Mouse (Mus musculus) embryonic facial prominence, embryonic 12.5 days (tissue): ENCODE measurements around the gene Ptprn. TPM values are rescaled to one million over a fixed set of nuclear protein-coding genes. Genes with fewer than 3 reads are reported as not detected.
"Not testable (repeated sequence)": the region's sequence is repeated elsewhere in the genome, so short reads cannot be mapped to it uniquely, and the experiment has no call there.

Experiments
- ATAC-seq: fragments of 200-750 bp; cut with Nextera tagmentation; 2 replicates; pipeline ENCODE4 v1.8.0; 2017; ENCODE audit not compliant: insufficient number of reproducible peaks, insufficient read depth, low FRiP score, low TSS enrichment
- H3K27ac ChIP-seq: fragments of 300-500 bp; sonication (generic); 2 replicates; pipeline ENCODE4 v1.5.1; 2016; ENCODE audit warnings: mild to moderate bottlenecking
- H3K27me3 ChIP-seq: fragments of 300-500 bp; sonication (generic); 2 replicates; pipeline ENCODE4 v1.6.1; 2016; ENCODE audit warnings: mild to moderate bottlenecking, moderate library complexity
- H3K36me3 ChIP-seq: fragments of 300-500 bp; sonication (generic); 2 replicates; pipeline ENCODE4 v1.6.1; 2016; ENCODE audit warnings: mild to moderate bottlenecking
- H3K4me1 ChIP-seq: fragments of 300-500 bp; sonication (generic); 2 replicates; pipeline ENCODE4 v1.6.1; 2016
- H3K4me2 ChIP-seq: fragments of 300-500 bp; sonication (generic); replicated peaks from 2 replicates; pipeline ENCODE4 v1.6.1; 2016; ENCODE audit warnings: mild to moderate bottlenecking, moderate library complexity
- H3K4me3 ChIP-seq: fragments of 300-500 bp; sonication (generic); 2 replicates; pipeline ENCODE4 v1.5.1; 2016; ENCODE audit warnings: mild to moderate bottlenecking
- H3K9ac ChIP-seq: fragments of 300-500 bp; sonication (generic); 2 replicates; pipeline ENCODE4 v1.6.1; 2016; ENCODE audit warnings: mild to moderate bottlenecking, moderate library complexity
- H3K9me3 ChIP-seq: fragments of 300-500 bp; sonication (generic); 2 replicates; pipeline ENCODE4 v1.6.1; 2016; ENCODE audit warnings: mild to moderate bottlenecking, moderate library complexity
- WGBS: fragments of 180-500 bp; shearing (Covaris S2); methylation state at CpG from one replicate; pipeline ENCODE4 v1.1.7; 2016; 5-methylcytosine and 5-hydroxymethylcytosine counted together
- polyA plus RNA-seq: library from polyadenylated mRNA; unstranded; fragments of >200 nt; fragmentation: Nextera tagmentation; extraction: Ambion mirVana; gene quantifications from 2 replicates; pipeline ENCODE4 v1.2.1, GENCODE M21; 2016

The Ptprn gene
- polyA plus RNA-seq, 1 experiment from 2014 or later: 2.0 TPM

DNA sequence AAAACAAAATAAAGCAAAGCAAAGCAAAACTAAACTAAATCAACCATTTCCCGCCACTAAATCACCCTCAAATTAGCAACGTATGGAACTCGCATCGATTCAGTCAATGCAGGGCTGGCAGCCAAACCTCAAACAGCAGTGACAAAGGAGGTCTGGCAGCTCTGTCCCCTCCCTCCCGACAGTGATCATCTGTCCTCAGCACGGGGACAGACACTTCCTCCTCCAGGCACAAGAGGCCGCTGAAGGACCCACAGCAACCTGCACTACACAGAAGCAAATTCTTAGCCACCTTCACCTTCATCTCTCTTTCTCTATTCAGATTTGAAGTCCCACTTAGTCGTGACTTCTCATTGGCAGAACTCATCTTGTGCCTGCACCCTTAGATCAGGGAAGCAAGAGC lies 29.7 kb downstream of the Ptprn start:
- no peak for ATAC-seq
- Histone ChIP-seq H3K36me3 (0 out of 2 replicates have a peak, but pooled peaks cover 1% of the 10 kb centered on the region), H3K9me3 (no peaks in the 10 kb centered on the region), H3K4me2 (no peak overlapping the region), H3K4me1 (peaks cover 10% of the 10 kb centered on the region; the same call in 1 of the 2 replicates), H3K27me3 (no peaks in the 10 kb centered on the region), H3K9ac (no peak overlapping the region), H3K27ac (no peak overlapping the region), H3K4me3 (no peak overlapping the region)
- WGBS: under 1% methylated on average over 8 of the region's 8 CpGs

DNA sequence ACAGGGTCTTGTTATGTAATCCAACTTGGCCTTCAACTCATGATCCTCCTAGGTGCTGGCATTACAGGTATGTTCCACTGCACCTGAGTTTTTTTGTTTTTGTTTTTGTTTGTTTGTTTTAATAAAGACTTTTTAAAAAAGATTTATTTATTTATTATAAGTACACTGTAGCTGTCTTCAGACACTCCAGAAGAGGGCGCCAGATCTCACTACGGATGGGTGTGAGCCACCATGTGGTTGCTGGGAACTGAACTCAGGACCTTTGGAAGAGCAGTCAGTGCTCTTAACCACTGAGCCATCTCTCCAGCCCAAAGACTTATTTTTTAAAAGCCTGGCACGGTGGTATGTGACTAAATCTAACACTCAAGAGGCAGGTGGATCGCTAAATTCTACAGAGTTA lies 31.8 kb downstream of the Ptprn start:
- not testable (repeated sequence) for H3K4me2 ChIP-seq, H3K27me3 ChIP-seq, H3K9ac ChIP-seq, H3K36me3 ChIP-seq, H3K27ac ChIP-seq, H3K4me3 ChIP-seq, H3K4me1 ChIP-seq, ATAC-seq, H3K9me3 ChIP-seq
- 60% methylated on average over 4 of the region's 4 CpGs for WGBS

DNA sequence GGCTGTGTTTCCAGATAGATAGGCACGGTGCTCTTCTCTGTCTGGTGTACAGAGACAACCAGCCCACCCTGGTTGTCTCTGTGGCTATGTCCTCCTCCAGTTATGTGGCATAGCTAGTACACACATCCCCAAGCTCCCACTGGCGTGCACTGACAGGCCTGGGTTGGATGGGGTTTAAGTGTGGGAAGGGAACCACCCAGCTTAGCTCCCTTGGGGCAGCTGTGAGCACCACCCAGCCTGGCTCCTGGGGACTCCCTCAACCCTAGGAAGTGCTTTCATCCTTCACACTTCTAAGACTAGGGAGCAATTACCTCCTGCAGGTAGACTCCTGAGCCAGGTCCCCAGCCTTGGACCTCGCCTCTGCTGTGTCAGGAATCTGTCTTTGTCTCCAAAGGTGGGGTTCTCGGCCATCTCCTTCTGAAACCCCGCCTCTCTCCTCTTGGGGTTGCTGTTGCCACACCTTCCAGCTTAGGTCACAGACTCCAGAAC lies 32.6 kb downstream of the Ptprn start, which contains the start of gene A630095N17Rik:
Gene A630095N17Rik, minus strand, starts transcription at position 439 of the 489 bp plus-strand sequence.
- Histone ChIP-seq H3K9ac (no peak within 1 kb of the TSS), H3K36me3 (no peaks in the 10 kb centered on the region), H3K4me1 (peaks cover 4% of the 10 kb centered on the region; the same call in 1 of the 2 replicates), H3K4me2 (no peak within 1 kb of the TSS), H3K27me3 (0 out of 2 replicates have a peak, but pooled peaks cover under 1% of the 10 kb centered on the region), H3K9me3 (no peaks in the 10 kb centered on the region), H3K4me3 (no peak within 1 kb of the TSS), H3K27ac (no peak within 1 kb of the TSS)
- ATAC-seq: no peak
- WGBS: 64% methylated on average over 5 of the region's 5 CpGs

DNA sequence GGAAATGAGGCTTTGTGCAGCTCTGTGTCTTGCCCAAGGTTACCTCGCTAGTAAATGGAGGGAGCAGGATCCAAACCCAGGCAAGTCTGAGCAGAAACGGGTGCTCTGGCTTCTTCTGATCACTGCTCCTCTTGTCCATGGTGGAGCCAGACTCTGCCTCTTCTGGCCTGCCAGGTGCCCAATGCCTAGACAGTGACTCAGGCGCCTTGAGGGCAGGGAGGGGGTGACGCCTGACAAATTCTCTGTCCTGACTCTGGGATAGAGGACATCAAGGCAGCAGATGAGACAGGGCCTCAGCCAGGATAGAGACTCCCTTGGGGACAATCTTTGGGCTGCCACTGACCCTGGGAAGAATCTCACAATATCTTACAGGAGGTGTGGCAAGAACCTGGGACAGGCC lies 33.1 kb downstream of the Ptprn start:
- Histone ChIP-seq H3K27me3 (0 out of 2 replicates have a peak, but pooled peaks cover 2% of the 10 kb centered on the region), H3K36me3 (no peaks in the 10 kb centered on the region), H3K4me3 (no peak overlapping the region), H3K27ac (no peak overlapping the region), H3K9me3 (no peaks in the 10 kb centered on the region), H3K4me1 (peaks cover 4% of the 10 kb centered on the region; the same call in 1 of the 2 replicates), H3K4me2 (no peak overlapping the region), H3K9ac (no peak overlapping the region)
- ATAC-seq: no peak
- 78% methylated on average over 4 of the region's 4 CpGs for WGBS

DNA sequence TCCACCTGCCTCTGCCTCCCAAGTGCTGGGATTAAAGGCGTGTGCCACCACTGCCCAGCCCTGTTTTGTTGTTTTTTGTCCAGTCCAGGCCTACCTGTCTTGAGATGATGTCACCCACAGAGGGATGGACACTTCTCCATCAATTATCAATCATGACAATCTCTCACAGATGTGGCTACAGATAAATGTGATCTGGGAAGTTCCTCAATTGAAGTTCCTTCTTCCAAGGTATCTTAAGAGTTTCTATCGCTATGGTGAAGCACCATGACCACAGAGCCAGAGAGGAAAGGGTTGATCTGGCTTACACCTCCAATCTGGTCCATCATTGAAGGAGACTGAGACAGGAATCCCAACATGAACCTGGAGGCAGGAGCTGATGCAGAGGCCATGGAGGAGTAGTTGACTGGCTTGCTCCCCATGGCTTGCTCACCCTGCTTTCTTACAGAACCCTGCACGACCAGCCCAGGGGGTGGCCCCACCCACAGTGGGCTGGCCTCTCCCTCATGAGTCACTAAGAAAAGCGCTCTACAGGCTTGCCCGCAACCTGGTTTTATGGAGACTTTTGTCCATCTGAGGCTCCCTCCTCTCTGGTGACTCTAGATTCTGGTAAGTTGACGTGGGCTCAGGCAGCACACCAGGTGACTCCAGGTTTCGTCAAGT lies 33.8 kb downstream of the Ptprn start:
- H3K4me2 ChIP-seq: no peak overlapping the region
- 0 out of 2 replicates have a peak, but pooled peaks cover 2% of the 10 kb centered on the region for H3K27me3 ChIP-seq
- WGBS: 72% methylated on average over 7 of the region's 7 CpGs
- no peaks in the 10 kb centered on the region for H3K4me1 ChIP-seq
- H3K9ac ChIP-seq: no peak overlapping the region
- no peak overlapping the region for H3K27ac ChIP-seq
- H3K9me3 ChIP-seq: no peaks in the 10 kb centered on the region
- H3K36me3 ChIP-seq: no peaks in the 10 kb centered on the region
- ATAC-seq: no peak
- H3K4me3 ChIP-seq: no peak overlapping the region

DNA sequence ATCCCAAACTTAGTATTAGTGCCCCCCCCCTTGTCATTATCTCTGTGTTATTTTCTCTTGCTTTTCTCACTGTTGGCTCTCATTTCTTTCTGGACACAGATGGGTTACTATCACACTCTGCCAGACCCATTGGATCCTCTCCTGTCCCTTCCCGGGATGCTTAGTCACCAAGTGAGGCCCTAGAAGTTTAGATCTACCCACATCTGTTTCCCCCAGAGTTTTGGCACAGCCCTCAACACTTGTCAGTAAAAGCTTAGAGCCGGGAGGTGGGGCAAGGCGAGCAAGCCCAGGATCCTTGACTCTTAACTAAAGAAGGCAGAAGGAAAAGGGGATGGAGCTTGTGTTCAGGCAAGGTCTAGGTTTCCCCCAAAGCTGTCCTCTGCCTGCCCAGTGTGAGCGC lies 35.1 kb downstream of the Ptprn start:
- no peak for ATAC-seq
- Histone ChIP-seq H3K36me3 (no peaks in the 10 kb centered on the region), H3K27me3 (0 out of 2 replicates have a peak, but pooled peaks cover 2% of the 10 kb centered on the region), H3K27ac (no peak overlapping the region), H3K4me2 (no peak overlapping the region), H3K4me3 (no peak overlapping the region), H3K4me1 (no peaks in the 10 kb centered on the region), H3K9ac (no peak overlapping the region), H3K9me3 (no peaks in the 10 kb centered on the region)
- WGBS: 71% methylated on average over 4 of the region's 4 CpGs

DNA sequence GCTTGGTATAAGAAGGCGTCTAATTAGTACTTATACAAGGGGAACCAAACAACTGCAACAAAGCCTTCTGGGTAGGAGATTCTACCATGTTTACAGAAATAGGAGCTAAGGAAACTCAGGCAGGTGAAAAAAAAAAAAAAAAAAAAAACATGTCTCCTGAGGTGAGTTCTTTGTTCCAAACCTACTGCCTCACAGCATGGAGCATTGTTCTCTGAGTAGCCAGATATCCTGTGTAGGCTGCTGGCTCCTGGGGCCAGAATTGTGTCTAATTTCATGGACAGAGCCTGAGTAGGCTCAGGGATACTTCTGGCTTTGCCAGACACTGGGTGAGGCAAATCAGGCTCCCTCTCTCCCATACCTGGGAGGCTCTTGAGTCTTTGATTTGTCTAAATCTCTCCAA lies 36.6 kb downstream of the Ptprn start:
- Histone ChIP-seq H3K4me1 (no peaks in the 10 kb centered on the region), H3K27ac (no peak overlapping the region), H3K9me3 (no peaks in the 10 kb centered on the region), H3K36me3 (no peaks in the 10 kb centered on the region), H3K4me3 (no peak overlapping the region), H3K4me2 (no peak overlapping the region), H3K27me3 (0 out of 2 replicates have a peak, but pooled peaks cover 2% of the 10 kb centered on the region), H3K9ac (no peak overlapping the region)
- 79% methylated on average over 1 of the region's 1 CpGs for WGBS
- no peak for ATAC-seq

DNA sequence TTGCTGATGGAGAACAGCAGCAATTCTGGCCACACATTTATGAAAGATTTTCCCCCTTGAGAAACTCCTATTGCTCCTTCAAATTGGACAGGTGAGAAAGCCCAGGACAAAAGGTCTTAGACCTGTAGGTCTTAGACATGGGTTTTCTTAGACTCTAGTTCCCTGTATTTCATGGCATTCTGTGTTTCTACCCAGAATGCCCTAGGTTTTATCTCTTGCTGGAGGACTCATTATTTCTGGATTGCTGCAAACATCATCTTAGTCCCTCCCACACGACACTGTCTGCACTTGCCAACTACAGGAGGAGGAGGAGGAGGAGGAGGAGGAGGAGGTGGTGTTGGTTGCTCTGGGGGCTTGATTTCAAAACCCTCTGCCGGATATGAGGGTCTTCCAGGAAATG lies 38.2 kb downstream of the Ptprn start:
- no peak overlapping the region for H3K9ac ChIP-seq
- no peaks in the 10 kb centered on the region for H3K36me3 ChIP-seq
- H3K4me3 ChIP-seq: no peak overlapping the region
- no peaks in the 10 kb centered on the region for H3K4me1 ChIP-seq
- H3K9me3 ChIP-seq: no peaks in the 10 kb centered on the region
- no peak for ATAC-seq
- WGBS: 62% methylated on average over 2 of the region's 2 CpGs
- H3K4me2 ChIP-seq: no peak overlapping the region
- H3K27ac ChIP-seq: no peak overlapping the region
- peaks cover 14% of the 10 kb centered on the region for H3K27me3 ChIP-seq

- 77% methylated on average over 3 of the region's 3 CpGs for WGBS
- Histone ChIP-seq H3K9ac (no peak overlapping the region), H3K27ac (no peak overlapping the region), H3K27me3 (peaks cover 21% of the 10 kb centered on the region), H3K9me3 (no peaks in the 10 kb centered on the region), H3K4me1 (no peaks in the 10 kb centered on the region), H3K36me3 (no peaks in the 10 kb centered on the region), H3K4me3 (no peak overlapping the region), H3K4me2 (no peak overlapping the region)
- ATAC-seq: no peak
These were observed 38.8 kb downstream of the Ptprn start for GRCm38 (mm10) chr1:75225473-75225872.

- no peak for ATAC-seq
- Histone ChIP-seq H3K27me3 (peaks cover 40% of the 10 kb centered on the region), H3K27ac (no peak overlapping the region), H3K4me3 (no peak overlapping the region), H3K4me2 (no peak overlapping the region), H3K9me3 (no peaks in the 10 kb centered on the region), H3K36me3 (no peaks in the 10 kb centered on the region), H3K4me1 (peaks cover 4% of the 10 kb centered on the region; the same call in 1 of the 2 replicates), H3K9ac (no peak overlapping the region)
- 62% methylated on average over 6 of the region's 6 CpGs for WGBS
These were observed 40.8 kb downstream of the Ptprn start for GRCm38 (mm10) chr1:75223532-75223931.

- no peaks in the 10 kb centered on the region for H3K36me3 ChIP-seq
- peaks cover 46% of the 10 kb centered on the region for H3K27me3 ChIP-seq
- peaks cover 9% of the 10 kb centered on the region; the same call in 1 of the 2 replicates for H3K4me1 ChIP-seq
- WGBS: 73% methylated on average over 6 of the region's 6 CpGs
- H3K27ac ChIP-seq: no peak overlapping the region
- H3K4me2 ChIP-seq: no peak overlapping the region
- H3K4me3 ChIP-seq: no peak overlapping the region
- no peak for ATAC-seq
- no peaks in the 10 kb centered on the region for H3K9me3 ChIP-seq
- H3K9ac ChIP-seq: no peak overlapping the region
These were observed 41.4 kb downstream of the Ptprn start for GRCm38 (mm10) chr1:75222926-75223325.

DNA sequence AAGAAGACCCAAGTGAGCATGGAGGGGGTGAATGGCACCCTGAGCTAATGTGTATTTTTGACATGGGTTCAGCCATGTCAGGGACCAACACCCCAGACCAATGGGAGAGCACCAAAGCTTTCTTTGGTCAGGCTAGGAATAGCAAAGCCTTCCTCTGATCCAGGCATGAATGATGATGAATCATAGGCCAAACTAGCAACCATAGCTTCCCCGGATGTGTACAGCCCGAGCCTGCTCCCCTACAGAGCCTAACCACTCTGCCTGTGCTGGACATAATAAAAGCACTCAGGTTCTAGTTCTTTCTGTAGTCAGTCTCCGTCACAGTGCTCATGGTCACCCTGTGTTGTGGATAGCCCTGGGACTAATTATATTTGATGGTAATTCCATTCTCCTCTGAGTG lies 42.8 kb downstream of the Ptprn start:
- peaks cover 58% of the 10 kb centered on the region for H3K27me3 ChIP-seq
- 78% methylated on average over 3 of the region's 3 CpGs for WGBS

More for the DNA sequence above, 42.8 kb downstream of the Ptprn start:
- H3K9me3 ChIP-seq: no peaks in the 10 kb centered on the region
- peaks cover 9% of the 10 kb centered on the region; the same call in 1 of the 2 replicates for H3K4me1 ChIP-seq
- H3K9ac ChIP-seq: no peak overlapping the region
- H3K27ac ChIP-seq: no peak overlapping the region
- no peak overlapping the region for H3K4me3 ChIP-seq
- no peak overlapping the region for H3K4me2 ChIP-seq
- no peaks in the 10 kb centered on the region for H3K36me3 ChIP-seq
- no peak for ATAC-seq
